Mouse (Mus musculus) limb, embryonic 14.5 days (tissue): ENCODE measurements at regions not wholly inside any gene's neighbourhood (a gene's known extent, or its start where the extent isn't known, plus 50 kb on each side); places are given as distances from the start of the nearest gene placed in this dataset.
A peak's percentile ranks its signal among the peaks of the same experiment; 100 is the strongest.

Source experiments
- ATAC-seq: fragments of 200-750 bp; cut with Nextera tagmentation; 2 replicates; pipeline ENCODE4 v1.8.0; 2017; ENCODE audit warnings: low read depth, moderate number of reproducible peaks, moderate TSS enrichment; ENCODE audit not compliant: low FRiP score
- DNase-seq: peaks from one replicate; pipeline ENCODE4 v3.0.0-alpha.2; 2015; ENCODE audit warnings: low spot score
- H3K27ac ChIP-seq: fragments of 300-500 bp; sonication (generic); replicated peaks from 2 replicates; pipeline ENCODE4 v1.5.1; 2014; ENCODE audit warnings: low read depth, mild to moderate bottlenecking, low read length, moderate library complexity, mixed read lengths
- H3K27me3 ChIP-seq: fragments of 300-500 bp; sonication (generic); 2 replicates; pipeline ENCODE4 v1.6.1; 2014; ENCODE audit warnings: low read length, mixed read lengths; ENCODE audit not compliant: control insufficient read depth, insufficient read depth
- H3K36me3 ChIP-seq: fragments of 300-500 bp; sonication (generic); 2 replicates; pipeline ENCODE4 v1.6.1; 2014; ENCODE audit warnings: mild to moderate bottlenecking, low read length, moderate library complexity, mixed read lengths; ENCODE audit not compliant: control insufficient read depth, insufficient read depth
- H3K4me1 ChIP-seq: fragments of 300-500 bp; sonication (generic); 2 replicates; pipeline ENCODE4 v1.6.1; 2014; ENCODE audit warnings: antibody characterized with exemption, low read length, mixed read lengths; ENCODE audit not compliant: control insufficient read depth, insufficient read depth
- H3K4me2 ChIP-seq: fragments of 300-500 bp; sonication (generic); replicated peaks from 2 replicates; pipeline ENCODE4 v1.6.1; 2014; ENCODE audit warnings: low read depth, mild to moderate bottlenecking, low read length, moderate library complexity; ENCODE audit not compliant: severe bottlenecking
- H3K4me3 ChIP-seq: fragments of 300-500 bp; sonication (generic); replicated peaks from 2 replicates; pipeline ENCODE4 v1.5.1; 2014; ENCODE audit warnings: low read length
- H3K9ac ChIP-seq: fragments of 300-500 bp; sonication (generic); 2 replicates; pipeline ENCODE4 v1.6.1; 2014; ENCODE audit warnings: mild to moderate bottlenecking, low read depth, low read length, moderate library complexity; ENCODE audit not compliant: severe bottlenecking
- H3K9me3 ChIP-seq: fragments of 300-500 bp; sonication (generic); 2 replicates; pipeline ENCODE4 v1.6.1; 2016; ENCODE audit warnings: low read length; ENCODE audit not compliant: control insufficient read depth
- POLR2A ChIP-seq: fragments of 200-500 bp; IDR thresholded peaks from 2 replicates; pipeline ENCODE4 v1.8.0; 2012; ENCODE audit warnings: inconsistent platforms, mild to moderate bottlenecking, moderate library complexity, borderline replicate concordance; ENCODE audit not compliant: insufficient read depth, insufficient read length; ENCODE audit errors: extremely low read depth
- WGBS: fragments of 180-500 bp; shearing (Covaris S2); extraction: QIAGEN DNeasy Blood & Tissue Kit; methylation state at CpG from one replicate; pipeline ENCODE4 v1.1.7; 2014; 5-methylcytosine and 5-hydroxymethylcytosine counted together

DNA sequence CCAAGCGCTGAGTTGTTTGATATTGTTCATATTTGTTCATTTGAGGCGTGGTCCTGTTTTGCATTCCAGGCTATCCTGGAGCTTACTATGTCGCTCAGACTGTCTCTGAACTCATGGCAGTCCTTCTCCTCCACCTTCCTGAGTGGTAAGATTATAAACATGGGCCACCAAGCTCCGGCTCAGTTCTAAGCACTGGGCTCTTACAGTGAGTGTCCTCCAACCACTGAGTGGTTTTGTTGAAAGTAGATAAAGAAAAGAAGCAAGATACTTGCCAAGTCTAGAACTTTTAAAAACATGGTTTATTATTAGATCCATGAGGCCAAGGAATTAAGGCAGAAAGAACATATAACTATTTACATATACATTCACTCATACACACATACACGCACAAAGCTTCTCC lies 448.7 kb upstream of the Mki67 start:
- Histone ChIP-seq H3K4me1 (peaks cover 17% of the 10 kb centered on the region), H3K4me2 (no peak overlapping the region), H3K36me3 (no peaks in the 10 kb centered on the region), H3K9ac (no peak overlapping the region), H3K27me3 (no peaks in the 10 kb centered on the region), H3K27ac (no peak overlapping the region), H3K9me3 (no peaks in the 10 kb centered on the region), H3K4me3 (no peak overlapping the region)
- WGBS: 92% methylated on average over 5 of the region's 5 CpGs
- no peak for TF ChIP-seq POLR2A
- no peak for ATAC-seq
- no peak for DNase-seq

DNA sequence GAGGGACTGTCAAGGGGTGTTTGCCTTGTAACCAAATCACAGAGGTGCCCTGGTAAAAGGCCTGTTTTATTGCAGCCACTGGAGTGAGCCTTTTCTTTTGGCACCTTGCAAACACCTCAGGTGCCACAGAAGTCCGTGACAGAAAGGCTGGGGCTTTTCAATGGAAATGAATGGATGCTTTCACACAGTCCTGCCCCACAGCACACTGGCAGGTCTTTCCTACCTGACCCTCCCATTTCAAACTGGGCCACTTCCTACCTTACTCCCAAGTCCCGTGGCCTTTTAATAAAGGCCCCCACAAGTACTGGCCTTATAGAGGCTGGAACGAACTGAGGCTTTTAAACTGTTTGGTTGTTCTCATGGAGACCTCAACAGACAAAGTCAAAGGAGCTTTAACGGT lies 453.1 kb upstream of the Mki67 start:
- Histone ChIP-seq H3K9me3 (no peaks in the 10 kb centered on the region), H3K4me1 (no peaks in the 10 kb centered on the region), H3K4me3 (no peak overlapping the region), H3K36me3 (no peaks in the 10 kb centered on the region), H3K9ac (no peak overlapping the region), H3K27ac (no peak overlapping the region), H3K4me2 (no peak overlapping the region), H3K27me3 (no peaks in the 10 kb centered on the region; the same call in 1 of the 2 replicates)
- DNase-seq (no peak), ATAC-seq (no peak)
- no peak for TF ChIP-seq POLR2A
- 38% methylated on average over 4 of the region's 4 CpGs for WGBS

DNA sequence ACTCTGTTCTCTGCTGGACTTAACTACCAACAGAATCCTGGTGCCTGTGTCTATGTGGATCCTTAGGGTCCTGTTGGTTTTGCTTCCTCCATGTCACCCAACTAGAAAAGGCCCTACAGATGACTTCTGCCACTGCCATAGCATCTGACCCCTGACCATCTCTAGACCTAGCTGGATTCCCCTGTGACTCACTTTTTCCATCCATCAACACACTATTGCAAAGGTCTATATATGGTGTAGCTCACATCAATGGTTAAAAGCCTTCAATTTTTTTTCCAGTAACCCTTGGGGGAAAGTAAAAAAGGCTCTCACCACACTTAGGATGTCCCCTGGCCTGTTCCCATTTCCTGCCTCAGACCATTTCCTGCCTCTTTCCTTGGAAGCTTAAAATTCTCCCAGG lies 460.2 kb upstream of the Mki67 start:
- Histone ChIP-seq H3K36me3 (no peaks in the 10 kb centered on the region), H3K27me3 (no peaks in the 10 kb centered on the region; the same call in 1 of the 2 replicates), H3K4me2 (no peak overlapping the region), H3K27ac (no peak overlapping the region), H3K4me3 (no peak overlapping the region), H3K9me3 (no peaks in the 10 kb centered on the region; the same call in 1 of the 2 replicates), H3K9ac (no peak overlapping the region), H3K4me1 (peaks cover 2% of the 10 kb centered on the region; the same call in 1 of the 2 replicates)
- no peak for TF ChIP-seq POLR2A
- no peak for DNase-seq
- ATAC-seq: no peak

DNA sequence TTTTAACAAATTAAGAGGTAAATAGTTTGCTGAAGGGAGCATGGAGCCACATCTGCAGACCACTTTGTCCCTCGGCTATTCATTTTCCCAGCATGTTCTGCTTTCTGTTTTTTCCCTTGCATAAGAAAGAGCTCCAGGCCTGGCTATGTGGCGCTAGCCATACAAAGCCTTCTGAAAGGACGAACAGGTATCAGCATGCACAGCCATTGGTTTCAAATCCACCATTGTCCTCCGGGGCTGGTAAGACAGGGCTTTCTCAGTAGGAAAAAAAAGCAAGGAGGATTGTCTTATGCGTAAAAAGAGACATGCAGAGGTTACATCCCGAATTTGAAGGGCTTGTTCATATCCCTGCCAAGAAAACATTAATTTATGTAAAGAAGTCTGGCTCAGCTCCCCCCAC lies 464.8 kb upstream of the Mki67 start:
- no peak overlapping the region for H3K27ac ChIP-seq
- peaks cover 10% of the 10 kb centered on the region for H3K4me1 ChIP-seq
- WGBS: 54% methylated on average over 6 of the region's 6 CpGs
- no peak overlapping the region for H3K9ac ChIP-seq
- H3K27me3 ChIP-seq: no peaks in the 10 kb centered on the region
- DNase-seq (no peak), ATAC-seq (no peak)
- no peak for TF ChIP-seq POLR2A
- H3K9me3 ChIP-seq: no peaks in the 10 kb centered on the region; the same call in 1 of the 2 replicates
- no peak overlapping the region for H3K4me2 ChIP-seq
- no peaks in the 10 kb centered on the region for H3K36me3 ChIP-seq
- H3K4me3 ChIP-seq: no peak overlapping the region

DNA sequence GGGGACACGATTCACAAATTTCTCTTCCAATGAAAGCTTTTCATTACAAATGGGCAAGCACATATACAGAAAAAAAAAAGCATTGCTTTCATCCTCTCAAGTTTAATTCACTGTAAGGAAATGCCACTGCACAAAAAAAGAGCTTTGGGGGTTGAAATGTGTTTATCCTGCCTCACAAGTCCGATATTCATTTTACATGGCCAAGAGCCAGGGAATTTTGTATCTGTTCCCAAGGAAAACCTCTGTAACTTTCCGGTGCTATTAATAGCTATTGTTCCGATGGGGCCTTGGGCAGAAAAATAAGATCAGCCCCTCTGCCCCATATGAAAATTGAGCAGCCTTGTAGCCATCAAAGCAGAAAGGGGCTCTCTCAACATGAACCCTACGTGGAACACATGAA lies 465.9 kb upstream of the Mki67 start:
- DNase-seq (peak; percentile 27), ATAC-seq (no peak)
- H3K36me3 ChIP-seq: no peaks in the 10 kb centered on the region
- H3K4me2 ChIP-seq: no peak overlapping the region
- H3K27ac ChIP-seq: no peak overlapping the region
- H3K9me3 ChIP-seq: no peaks in the 10 kb centered on the region; the same call in 1 of the 2 replicates
- no peak overlapping the region for H3K4me3 ChIP-seq
- H3K9ac ChIP-seq: no peak overlapping the region
- no peak for TF ChIP-seq POLR2A
- no peaks in the 10 kb centered on the region for H3K27me3 ChIP-seq
- 47% methylated on average over 5 of the region's 5 CpGs for WGBS
- peaks cover 10% of the 10 kb centered on the region for H3K4me1 ChIP-seq
